Mouse (Mus musculus): ENCODE measurements at regions not wholly inside any gene's neighbourhood (a gene's known extent, or its start where the extent isn't known, plus 50 kb on each side); places are given as distances from the start of the nearest gene placed in this dataset.
A peak's percentile ranks its signal among the peaks of the same experiment; 100 is the strongest.
"Not testable (repeated sequence)": the region's sequence is repeated elsewhere in the genome, so short reads cannot be mapped to it uniquely, and the experiment has no call there.

GRCm38 (mm10) chr12:20921398-20922023, 68.7 kb upstream of the Asap2 start:
- TF ChIP-seq POLR2A (IDR thresholded peaks at IDR 0.05; ENCODE audit: low read depth, low read length): peak; percentile 35; the same call in 1 of the 2 replicates
- H3K4me1 ChIP-seq (ENCODE audit: control insufficient read depth, insufficient read depth, low read length): not testable (repeated sequence)
- Histone ChIP-seq H3K27ac (ENCODE audit: insufficient read depth, low read length) (peak overlapping the region; percentile 36; the same call in 1 of the 2 replicates), H3K4me3 (ENCODE audit: insufficient read depth, low read length) (peak overlapping the region; percentile 30; the same call in 1 of the 2 replicates)

- not testable (repeated sequence) for H3K27ac ChIP-seq (ENCODE audit: insufficient read depth, low read length); H3K4me1 ChIP-seq (ENCODE audit: control insufficient read depth, insufficient read depth, low read length); H3K4me3 ChIP-seq (ENCODE audit: insufficient read depth, low read length)
These were observed 61.3 kb upstream of the Asap2 start for GRCm38 (mm10) chr12:20928966-20929365.
